Mouse (Mus musculus) small intestine, adult 2 months (tissue): ENCODE data around the gene Thsd1. TPM values are rescaled to one million over a fixed set of nuclear protein-coding genes. Genes with fewer than 3 reads are reported as not detected.

Experiments
- H3K27ac ChIP-seq: fragments of 200-500 bp; 2 replicates; pipeline ENCODE4 v1.5.1; 2012; ENCODE audit warnings: low read depth, low read length, control low read depth, inconsistent platforms; ENCODE audit not compliant: insufficient read depth
- H3K27me3 ChIP-seq: fragments of 200-500 bp; 2 replicates; pipeline ENCODE4 v1.6.1; 2012; ENCODE audit warnings: mild to moderate bottlenecking, moderate library complexity, low read length, inconsistent platforms; ENCODE audit not compliant: control insufficient read depth, insufficient read depth
- H3K36me3 ChIP-seq: fragments of 200-500 bp; 2 replicates; pipeline ENCODE4 v1.6.1; 2012; ENCODE audit warnings: mild to moderate bottlenecking, low read length, control low read depth, inconsistent platforms; ENCODE audit not compliant: control insufficient read depth, insufficient read depth
- H3K4me1 ChIP-seq: fragments of 200-500 bp; 2 replicates; pipeline ENCODE4 v1.6.1; 2012; ENCODE audit warnings: low read length, inconsistent platforms, mixed read lengths; ENCODE audit not compliant: control insufficient read depth, insufficient read depth, insufficient read length
- H3K4me3 ChIP-seq: fragments of 200-500 bp; 2 replicates; pipeline ENCODE4 v1.5.1; 2012; ENCODE audit warnings: low read depth, mild to moderate bottlenecking, control low read depth, inconsistent platforms, low read length, moderate library complexity
- CTCF ChIP-seq: fragments of 200-500 bp; IDR thresholded peaks from 2 replicates; pipeline ENCODE4 v1.5.1; 2012; ENCODE audit warnings: low read depth, mild to moderate bottlenecking, control low read depth, inconsistent platforms, low read length, moderate library complexity, mixed read lengths; ENCODE audit not compliant: insufficient replicate concordance, insufficient read length; ENCODE audit errors: extremely low read depth
- POLR2A ChIP-seq: fragments of 200-500 bp; IDR thresholded peaks from 2 replicates; pipeline ENCODE4 v1.6.1; 2012; ENCODE audit warnings: low read depth, mild to moderate bottlenecking, control low read depth, inconsistent platforms, low read length, moderate library complexity
- WGBS: fragments of 180-500 bp; shearing (Covaris S2); methylation state at CpG from one replicate; pipeline ENCODE4 v1.1.7; 2018; 5-methylcytosine and 5-hydroxymethylcytosine counted together
- polyA plus RNA-seq: library from polyadenylated mRNA; depleted of rRNA; stranded (reverse); fragments of >200 nt; gene quantifications from 2 replicates; pipeline ENCODE4 v1.2.3, GENCODE M21; 2012

Gene Thsd1
- polyA plus RNA-seq, 1 experiment: 0.90 TPM

DNA sequence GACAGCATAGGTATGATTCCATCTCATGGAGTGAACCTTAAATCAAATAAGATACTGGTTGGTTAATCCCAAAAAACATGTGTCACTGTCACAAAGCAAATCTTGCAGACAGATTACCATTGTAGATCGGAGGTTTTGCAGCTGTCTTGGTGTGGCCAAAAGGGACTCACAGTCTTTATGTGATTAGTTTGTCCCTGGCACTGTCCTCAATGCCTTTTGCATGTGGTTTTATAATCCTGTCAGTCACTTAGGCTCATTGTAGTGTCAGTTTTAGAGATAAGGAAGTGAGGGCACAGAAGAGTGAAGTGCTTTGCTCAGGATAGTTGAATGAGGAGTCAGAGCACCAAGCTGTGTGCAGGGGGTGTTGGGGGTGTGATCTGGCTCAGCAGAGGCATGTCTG, 18.6 kb downstream of the Thsd1 start:
- Histone ChIP-seq H3K27me3 (no peaks in the 10 kb centered on the region), H3K27ac (no peak overlapping the region), H3K4me3 (no peak overlapping the region), H3K36me3 (no peaks in the 10 kb centered on the region), H3K4me1 (no peaks in the 10 kb centered on the region)
- TF ChIP-seq CTCF (no peak), POLR2A (no peak)
- WGBS: 49% methylated on average over 1 of the region's 1 CpGs

DNA sequence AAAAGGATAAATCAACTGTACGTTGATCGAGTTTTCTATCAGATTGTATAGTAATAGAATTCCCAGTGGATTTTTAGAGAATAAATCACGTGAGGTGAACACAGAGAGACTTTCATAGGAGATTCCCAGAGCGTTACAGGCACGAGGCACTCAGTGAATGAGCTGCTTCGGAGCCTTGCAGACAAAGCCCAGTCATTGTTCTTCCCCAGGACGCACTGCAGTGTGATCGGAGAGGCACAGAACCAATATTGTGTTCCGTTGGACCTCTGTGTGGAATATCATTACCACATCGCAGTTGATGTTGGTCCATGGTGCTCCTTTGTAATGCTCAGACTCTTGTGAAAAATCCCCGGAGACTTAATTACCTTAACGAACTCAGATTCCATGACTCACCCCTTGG, 20.8 kb downstream of the Thsd1 start:
- TF ChIP-seq CTCF (no peak), POLR2A (no peak)
- Histone ChIP-seq H3K4me1 (no peaks in the 10 kb centered on the region), H3K4me3 (no peak overlapping the region), H3K27me3 (no peaks in the 10 kb centered on the region), H3K36me3 (no peaks in the 10 kb centered on the region), H3K27ac (no peak overlapping the region)
- 82% methylated on average over 12 of the region's 12 CpGs for WGBS

DNA sequence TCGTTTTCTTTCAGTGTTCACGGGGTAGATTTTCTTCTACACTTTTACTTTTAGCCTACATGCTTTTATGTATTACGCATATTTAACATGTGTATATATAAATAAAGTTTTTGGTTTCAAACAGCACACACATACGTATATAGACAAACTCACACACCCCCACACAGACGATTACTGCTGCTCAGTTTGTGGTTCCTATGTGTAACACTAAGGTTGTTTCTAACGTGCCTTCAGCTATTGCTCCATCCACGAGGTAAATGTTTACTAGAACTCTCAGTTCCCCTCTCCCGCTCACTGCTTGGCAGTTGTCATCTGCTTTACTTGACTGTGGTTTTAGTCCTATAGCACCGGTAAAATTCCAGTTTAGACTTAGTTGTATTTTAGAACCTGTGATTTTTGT, 22.0 kb downstream of the Thsd1 start:
- Histone ChIP-seq H3K4me1 (no peaks in the 10 kb centered on the region), H3K27ac (no peak overlapping the region), H3K36me3 (no peaks in the 10 kb centered on the region), H3K27me3 (no peaks in the 10 kb centered on the region), H3K4me3 (no peak overlapping the region)
- TF ChIP-seq POLR2A: no peak
- no peak for TF ChIP-seq CTCF
- WGBS: 71% methylated on average over 9 of the region's 9 CpGs

DNA sequence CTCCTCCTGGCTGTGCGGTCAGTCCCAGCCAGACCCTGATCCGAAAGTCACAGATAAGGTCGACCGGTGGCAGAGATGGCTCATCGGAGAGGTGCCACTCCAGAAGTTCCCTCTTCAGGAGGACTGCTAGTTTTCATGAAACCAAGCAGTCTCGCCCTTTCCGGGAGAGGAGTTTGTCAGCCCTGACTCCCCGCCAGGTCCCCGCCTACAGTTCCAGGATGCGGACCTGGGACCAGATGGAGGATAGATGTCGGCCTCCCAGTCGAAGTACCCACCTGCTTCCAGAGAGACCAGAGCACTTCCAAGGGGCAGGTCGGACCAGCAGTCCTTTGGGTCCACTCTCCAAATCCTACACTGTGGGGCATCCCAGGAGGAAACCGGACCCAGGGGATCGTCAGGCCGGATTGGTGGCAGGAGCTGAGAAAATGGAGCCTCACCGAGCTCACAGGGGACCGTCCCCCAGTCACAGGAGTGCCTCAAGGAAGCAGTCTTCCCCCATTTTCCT, 31.9 kb downstream of the Thsd1 start:
- no peaks in the 10 kb centered on the region for H3K36me3 ChIP-seq
- H3K4me3 ChIP-seq: no peak overlapping the region
- no peak for TF ChIP-seq POLR2A
- TF ChIP-seq CTCF: no peak
- H3K27me3 ChIP-seq: no peaks in the 10 kb centered on the region
- WGBS: 88% methylated on average over 18 of the region's 18 CpGs
- peaks cover 3% of the 10 kb centered on the region; the same call in 1 of the 2 replicates for H3K4me1 ChIP-seq
- H3K27ac ChIP-seq: no peak overlapping the region

DNA sequence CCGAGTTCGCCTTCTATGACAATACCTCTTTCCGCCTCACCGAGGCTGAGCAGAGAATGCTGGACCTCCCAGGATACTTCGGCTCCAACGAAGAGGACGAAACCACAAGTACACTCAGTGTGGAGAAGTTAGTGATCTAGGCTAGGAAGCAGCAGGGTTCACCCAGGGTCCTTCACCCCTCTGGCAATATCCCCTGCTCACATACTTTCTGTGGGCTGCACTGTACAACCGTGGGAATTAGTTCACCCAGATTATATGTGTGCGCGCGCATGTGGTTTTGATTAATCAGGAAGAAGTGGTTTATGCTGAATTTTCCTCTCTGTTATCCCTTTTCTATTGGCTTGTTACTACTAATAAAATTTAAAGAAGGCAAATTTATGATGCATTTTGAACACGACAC, 32.4 kb downstream of the Thsd1 start:
- Histone ChIP-seq H3K27me3 (no peaks in the 10 kb centered on the region), H3K27ac (no peak overlapping the region), H3K4me3 (no peak overlapping the region), H3K4me1 (peaks cover 3% of the 10 kb centered on the region; the same call in 1 of the 2 replicates), H3K36me3 (no peaks in the 10 kb centered on the region)
- 80% methylated on average over 12 of the region's 12 CpGs for WGBS
- TF ChIP-seq CTCF: no peak
- no peak for TF ChIP-seq POLR2A

DNA sequence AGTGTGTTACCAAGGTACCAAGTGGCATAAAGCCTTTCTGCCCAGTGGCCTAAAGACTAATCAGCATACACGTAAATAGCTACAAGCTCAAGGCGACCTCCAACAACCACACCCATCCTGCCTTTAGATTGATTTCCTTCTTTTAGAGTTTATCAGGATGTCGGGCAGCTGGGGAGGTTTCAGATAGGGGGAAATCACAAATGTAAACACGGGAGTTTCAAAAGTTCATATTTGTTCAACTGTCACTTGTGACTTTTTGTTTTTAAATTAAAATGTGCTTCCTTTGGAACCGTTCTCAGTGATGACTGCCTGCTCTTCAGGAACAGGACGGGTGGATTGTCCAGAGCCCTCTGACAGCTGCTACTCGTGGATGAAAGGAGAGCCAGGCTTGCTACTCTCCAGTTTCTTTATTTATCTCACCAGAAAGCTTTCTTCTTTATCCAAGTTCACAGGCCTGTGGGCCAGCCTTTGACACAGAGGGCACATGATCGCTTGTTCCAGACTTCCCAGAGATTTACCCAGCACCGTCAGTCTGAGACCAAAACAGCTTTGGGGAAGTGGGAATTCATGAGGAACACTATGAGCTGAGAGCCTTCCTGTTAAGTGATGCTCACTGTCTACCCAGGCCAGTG, 33.1 kb downstream of the Thsd1 start:
- TF ChIP-seq POLR2A: no peak
- no peak for TF ChIP-seq CTCF
- Histone ChIP-seq H3K4me1 (peaks cover 3% of the 10 kb centered on the region; the same call in 1 of the 2 replicates), H3K27ac (no peak overlapping the region), H3K36me3 (no peaks in the 10 kb centered on the region), H3K27me3 (no peaks in the 10 kb centered on the region), H3K4me3 (no peak overlapping the region)
- 10% methylated on average over 9 of the region's 9 CpGs for WGBS

DNA sequence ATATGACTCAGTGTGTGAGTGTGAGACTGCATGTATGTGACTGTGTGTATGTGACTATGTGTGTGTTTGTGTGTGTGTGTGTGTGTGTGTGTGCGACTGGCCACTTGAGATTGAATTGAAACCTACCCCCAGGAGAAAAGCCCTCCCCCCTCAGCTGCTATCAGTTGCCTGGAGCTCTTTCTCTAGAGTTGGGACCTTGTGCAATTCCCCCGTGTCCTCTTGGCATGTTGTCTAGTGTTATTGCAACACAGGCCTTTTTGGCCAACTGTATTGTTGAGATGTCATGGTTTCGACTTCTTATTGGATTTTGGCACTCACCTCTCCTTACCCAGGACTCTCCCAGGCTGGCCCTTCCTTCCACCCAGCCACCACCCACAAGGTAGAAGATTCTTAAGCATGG, 35.2 kb downstream of the Thsd1 start:
- Histone ChIP-seq H3K27ac (no peak overlapping the region), H3K27me3 (no peaks in the 10 kb centered on the region), H3K36me3 (no peaks in the 10 kb centered on the region), H3K4me1 (peaks cover 3% of the 10 kb centered on the region; the same call in 1 of the 2 replicates), H3K4me3 (no peak overlapping the region)
- WGBS: 79% methylated on average over 3 of the region's 3 CpGs
- no peak for TF ChIP-seq POLR2A
- no peak for TF ChIP-seq CTCF
